Mouse (Mus musculus): ENCODE results near the gene Inpp5b. TPM values are rescaled to one million over a fixed set of nuclear protein-coding genes. Genes with fewer than 3 reads are reported as not detected.

The Inpp5b gene
- polyA plus RNA-seq, 1 experiment: 61.0 TPM

DNA sequence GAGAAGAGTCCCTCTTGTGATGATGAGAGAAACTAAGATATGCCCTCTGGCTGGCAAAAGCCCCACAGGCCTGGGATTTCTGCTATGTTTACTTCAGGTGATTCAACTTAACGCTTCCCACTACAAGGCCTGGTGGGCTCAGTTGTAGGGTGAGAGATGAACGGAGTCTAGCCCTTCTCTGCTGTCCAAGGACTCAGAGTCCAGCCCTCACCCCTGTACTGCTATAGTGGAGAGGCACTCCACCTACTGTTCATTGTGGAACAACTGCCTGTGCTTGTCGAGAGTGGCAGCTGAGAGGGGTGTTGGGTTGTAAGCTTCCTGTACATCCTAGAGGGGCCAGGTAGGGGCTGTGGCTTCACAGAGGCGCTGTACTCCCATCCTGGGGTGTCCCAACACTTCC, 3.6 kb upstream of the Inpp5b start:
- Histone ChIP-seq H3K27ac (ENCODE audit: insufficient read depth, low read depth, low read length) (no peak overlapping the region), H3K36me3 (ENCODE audit: control insufficient read depth, insufficient read depth, low read length) (no peaks in the 10 kb centered on the region), H3K4me3 (ENCODE audit: insufficient read depth, low read depth, low read length) (no peak overlapping the region), H3K27me3 (replicated peaks; ENCODE audit: control insufficient read depth, insufficient read depth, low read length) (no peaks in the 10 kb centered on the region), H3K4me1 (ENCODE audit: control insufficient read depth, insufficient read depth, low read length) (peaks cover 10% of the 10 kb centered on the region; the same call in 1 of the 2 replicates)
- DNase-seq: no peak
- TF ChIP-seq CTCF (conservative IDR thresholded peaks at IDR 0.05; ENCODE audit: insufficient read depth, insufficient read length, low read depth, low read length) (peak; percentile 44), POLR2A (IDR thresholded peaks at IDR 0.05; ENCODE audit: low read depth, low read length) (no peak)
- WGBS: 47% methylated on average over 4 of the region's 4 CpGs

DNA sequence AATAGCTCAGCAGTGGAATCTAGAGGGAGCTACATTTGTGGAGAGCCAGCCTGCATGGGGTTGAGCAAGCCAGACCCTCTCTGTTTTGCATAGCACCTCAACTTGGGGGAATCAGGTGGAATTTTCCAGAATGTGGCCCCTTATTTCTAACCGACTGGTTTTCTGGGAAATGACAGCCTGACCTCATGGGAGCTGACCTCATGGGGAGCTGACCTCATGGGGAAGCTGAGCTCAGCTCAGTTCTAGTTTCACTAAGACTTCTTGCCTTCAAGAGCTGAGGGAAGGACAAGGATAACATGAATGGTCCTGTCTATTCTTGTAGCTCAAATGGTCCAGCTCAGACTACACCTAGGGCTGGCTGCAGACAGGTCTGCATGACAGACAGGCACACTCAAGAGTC, 2.9 kb upstream of the Inpp5b start:
- no peak overlapping the region for H3K27ac ChIP-seq (ENCODE audit: insufficient read depth, low read depth, low read length)

GRCm38 (mm10) chr4:124742839-124743238, 1.2 kb downstream of the Inpp5b start:
- Histone ChIP-seq H3K27ac (ENCODE audit: insufficient read depth, low read depth, low read length) (peak overlapping the region; percentile 62), H3K36me3 (ENCODE audit: control insufficient read depth, insufficient read depth, low read length) (no peaks in the 10 kb centered on the region), H3K27me3 (replicated peaks; ENCODE audit: control insufficient read depth, insufficient read depth, low read length) (no peaks in the 10 kb centered on the region), H3K4me1 (ENCODE audit: control insufficient read depth, insufficient read depth, low read length) (peaks cover 15% of the 10 kb centered on the region; the same call in 1 of the 2 replicates), H3K4me3 (ENCODE audit: insufficient read depth, low read depth, low read length) (peak overlapping the region; percentile 6; the same call in 1 of the 2 replicates)
- TF ChIP-seq POLR2A (IDR thresholded peaks at IDR 0.05; ENCODE audit: low read depth, low read length) (peak; percentile 6), CTCF (conservative IDR thresholded peaks at IDR 0.05; ENCODE audit: insufficient read depth, insufficient read length, low read depth, low read length) (no peak)
- 53% methylated on average over 11 of the region's 11 CpGs for WGBS
- peak; percentile 81 for DNase-seq

More for the DNA sequence above, 2.9 kb upstream of the Inpp5b start:
- peaks cover 17% of the 10 kb centered on the region; the same call in 1 of the 2 replicates for H3K4me1 ChIP-seq (ENCODE audit: control insufficient read depth, insufficient read depth, low read length)
- TF ChIP-seq POLR2A (IDR thresholded peaks at IDR 0.05; ENCODE audit: low read depth, low read length): no peak
- TF ChIP-seq CTCF (conservative IDR thresholded peaks at IDR 0.05; ENCODE audit: insufficient read depth, insufficient read length, low read depth, low read length): no peak
- H3K36me3 ChIP-seq (ENCODE audit: control insufficient read depth, insufficient read depth, low read length): no peaks in the 10 kb centered on the region
- 21% methylated on average over 1 of the region's 1 CpGs for WGBS
- H3K27me3 ChIP-seq (replicated peaks; ENCODE audit: control insufficient read depth, insufficient read depth, low read length): no peaks in the 10 kb centered on the region
- DNase-seq: no peak
- no peak overlapping the region for H3K4me3 ChIP-seq (ENCODE audit: insufficient read depth, low read depth, low read length)

DNA sequence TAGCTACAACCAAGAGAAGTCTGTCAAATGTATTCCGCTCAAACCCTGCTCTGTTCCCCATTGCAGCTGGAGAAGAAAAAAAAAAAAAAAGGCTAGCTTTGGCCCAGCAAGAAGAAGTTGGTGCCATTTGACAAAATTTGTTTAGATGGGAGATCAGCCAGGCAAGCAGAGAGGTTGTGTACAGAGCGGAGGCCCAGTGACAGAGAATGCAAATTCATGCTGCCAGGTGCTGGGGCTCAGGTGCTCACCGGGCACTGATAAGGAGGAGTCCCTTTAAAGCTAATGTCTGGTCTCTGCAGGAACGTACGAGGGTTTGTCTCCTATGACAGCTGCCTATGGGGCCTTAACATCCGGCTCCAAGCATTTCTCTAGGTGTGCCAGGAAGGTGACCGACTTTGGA, 4.9 kb downstream of the Inpp5b start:
- no peak for TF ChIP-seq POLR2A (IDR thresholded peaks at IDR 0.05; ENCODE audit: low read depth, low read length)
- TF ChIP-seq CTCF (conservative IDR thresholded peaks at IDR 0.05; ENCODE audit: insufficient read depth, insufficient read length, low read depth, low read length): no peak
- Histone ChIP-seq H3K36me3 (ENCODE audit: control insufficient read depth, insufficient read depth, low read length) (no peaks in the 10 kb centered on the region), H3K27me3 (replicated peaks; ENCODE audit: control insufficient read depth, insufficient read depth, low read length) (no peaks in the 10 kb centered on the region), H3K4me1 (ENCODE audit: control insufficient read depth, insufficient read depth, low read length) (peaks cover 21% of the 10 kb centered on the region; the same call in 1 of the 2 replicates), H3K4me3 (ENCODE audit: insufficient read depth, low read depth, low read length) (no peak overlapping the region), H3K27ac (ENCODE audit: insufficient read depth, low read depth, low read length) (no peak overlapping the region)
- 87% methylated on average over 7 of the region's 7 CpGs for WGBS
- no peak for DNase-seq

- no peaks in the 10 kb centered on the region for H3K36me3 ChIP-seq (ENCODE audit: control insufficient read depth, insufficient read depth, low read length)
- no peaks in the 10 kb centered on the region for H3K27me3 ChIP-seq (replicated peaks; ENCODE audit: control insufficient read depth, insufficient read depth, low read length)
- H3K4me3 ChIP-seq (ENCODE audit: insufficient read depth, low read depth, low read length): no peak overlapping the region
- peaks cover 14% of the 10 kb centered on the region; the same call in 1 of the 2 replicates for H3K4me1 ChIP-seq (ENCODE audit: control insufficient read depth, insufficient read depth, low read length)
- 47% methylated on average over 4 of the region's 4 CpGs for WGBS
- TF ChIP-seq CTCF (conservative IDR thresholded peaks at IDR 0.05; ENCODE audit: insufficient read depth, insufficient read length, low read depth, low read length) (no peak), POLR2A (IDR thresholded peaks at IDR 0.05; ENCODE audit: low read depth, low read length) (no peak)
- peak overlapping the region; percentile 84 for H3K27ac ChIP-seq (ENCODE audit: insufficient read depth, low read depth, low read length)
- peak; percentile 89 for DNase-seq
Observed at GRCm38 (mm10) chr4:124747851-124748250, 6.2 kb downstream of the Inpp5b start.

DNA sequence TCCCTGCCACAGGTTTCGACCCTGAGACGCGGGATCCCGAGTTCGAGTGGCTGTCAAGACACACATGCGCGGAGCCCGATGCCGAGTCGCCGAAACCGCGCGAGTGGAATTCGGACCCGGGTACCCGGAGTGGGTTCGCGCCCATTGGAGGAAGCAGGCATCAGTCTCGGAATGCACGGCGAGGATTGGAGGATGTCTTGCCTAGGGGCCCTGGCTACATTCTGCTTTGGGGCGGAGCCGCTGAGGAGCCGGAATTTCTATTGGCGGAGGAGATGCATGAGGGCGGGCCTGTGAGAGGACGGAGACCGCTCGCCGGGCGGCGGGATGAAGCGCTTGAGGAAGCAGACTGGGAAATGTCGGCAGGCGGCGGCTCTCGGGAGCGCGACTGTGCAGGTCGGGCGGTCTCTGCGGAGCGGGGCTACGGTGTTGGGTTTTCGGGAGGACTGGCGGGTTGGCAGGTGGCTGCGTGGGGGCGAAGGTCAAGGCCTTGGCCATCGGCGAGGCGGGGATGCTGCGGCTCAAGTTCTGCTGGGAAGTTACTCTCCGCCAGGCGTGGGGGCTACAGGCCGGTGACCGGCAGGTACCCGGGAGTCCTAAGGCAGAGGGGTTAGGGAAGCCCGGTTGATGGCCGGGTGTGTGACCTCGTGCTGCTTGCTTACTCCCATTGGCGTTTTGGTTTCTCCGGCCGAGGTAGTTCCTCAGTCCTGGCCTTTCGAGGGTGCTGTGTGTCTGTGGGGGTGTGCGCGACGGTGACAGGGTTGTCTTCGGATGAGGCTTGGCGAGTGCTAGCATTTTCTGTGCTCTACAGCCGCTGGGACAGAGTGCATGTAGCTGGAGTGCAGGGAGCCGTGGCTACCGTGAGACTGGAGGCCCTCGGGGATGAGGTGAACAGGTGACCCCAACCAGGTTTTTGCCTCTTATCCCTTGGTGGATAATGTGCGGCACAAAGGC, 9.9 kb downstream of the Inpp5b start:
- peaks cover 15% of the 10 kb centered on the region for H3K4me1 ChIP-seq (ENCODE audit: control insufficient read depth, insufficient read depth, low read length)
- TF ChIP-seq CTCF (conservative IDR thresholded peaks at IDR 0.05; ENCODE audit: insufficient read depth, insufficient read length, low read depth, low read length) (no peak), POLR2A (IDR thresholded peaks at IDR 0.05; ENCODE audit: low read depth, low read length) (peak; percentile 32)
- no peaks in the 10 kb centered on the region for H3K36me3 ChIP-seq (ENCODE audit: control insufficient read depth, insufficient read depth, low read length)
- no peaks in the 10 kb centered on the region for H3K27me3 ChIP-seq (replicated peaks; ENCODE audit: control insufficient read depth, insufficient read depth, low read length)
- H3K4me3 ChIP-seq (ENCODE audit: insufficient read depth, low read depth, low read length): peak overlapping the region; percentile 77
- under 1% methylated on average over 75 of the region's 75 CpGs for WGBS
- peak overlapping the region; percentile 59 for H3K27ac ChIP-seq (ENCODE audit: insufficient read depth, low read depth, low read length)
- DNase-seq: peak; percentile 99

Data from kidney, adult 2 months (tissue).